Mouse (Mus musculus): ENCODE measurements around the gene Hapln1. TPM values are rescaled to one million over a fixed set of nuclear protein-coding genes. Genes with fewer than 3 reads are reported as not detected.

The Hapln1 gene
- polyA plus RNA-seq (2012; rRNA removed): 24.4 and 27.3 TPM in 2 replicates

- Histone ChIP-seq H3K4me1 (ENCODE audit: control insufficient read depth, insufficient read depth, low read length) (no peaks in the 10 kb centered on the region), H3K27ac (ENCODE audit: insufficient read depth, low read length) (no peak within 1 kb of the TSS), H3K4me3 (ENCODE audit: insufficient read depth, low read length) (peak within 1 kb of the TSS; percentile 60)
- TF ChIP-seq POLR2A (IDR thresholded peaks at IDR 0.05; ENCODE audit: extremely low read depth, insufficient read depth, low read length) (no peak), CTCF (IDR thresholded peaks at IDR 0.05; ENCODE audit: extremely low read depth, insufficient read depth, low read length) (peak; percentile 64)
These were observed at the start of gene Hapln1 for GRCm38 (mm10) chr13:89539205-89539886. Gene Hapln1 (plus strand): TSS chr13:89539796.

- no peaks in the 10 kb centered on the region for H3K4me1 ChIP-seq (ENCODE audit: control insufficient read depth, insufficient read depth, low read length)
- TF ChIP-seq CTCF (IDR thresholded peaks at IDR 0.05; ENCODE audit: extremely low read depth, insufficient read depth, low read length) (no peak), POLR2A (IDR thresholded peaks at IDR 0.05; ENCODE audit: extremely low read depth, insufficient read depth, low read length) (no peak)
- no peak overlapping the region for H3K27ac ChIP-seq (ENCODE audit: insufficient read depth, low read length)
- H3K4me3 ChIP-seq (ENCODE audit: insufficient read depth, low read length): no peak overlapping the region
These were observed 46.4 kb upstream of the Hapln1 start for GRCm38 (mm10) chr13:89493169-89493568.

- Histone ChIP-seq H3K4me3 (ENCODE audit: insufficient read depth, low read length) (no peak overlapping the region), H3K4me1 (ENCODE audit: control insufficient read depth, insufficient read depth, low read length) (no peaks in the 10 kb centered on the region), H3K27ac (ENCODE audit: insufficient read depth, low read length) (no peak overlapping the region)
- no peak for TF ChIP-seq POLR2A (IDR thresholded peaks at IDR 0.05; ENCODE audit: extremely low read depth, insufficient read depth, low read length)
- TF ChIP-seq CTCF (IDR thresholded peaks at IDR 0.05; ENCODE audit: extremely low read depth, insufficient read depth, low read length): no peak
These were observed 45.9 kb upstream of the Hapln1 start for GRCm38 (mm10) chr13:89493678-89494077.

GRCm38 (mm10) chr13:89496569-89496968 lies 43.0 kb upstream of the Hapln1 start:
- H3K4me3 ChIP-seq (ENCODE audit: insufficient read depth, low read length): no peak overlapping the region
- H3K4me1 ChIP-seq (ENCODE audit: control insufficient read depth, insufficient read depth, low read length): no peaks in the 10 kb centered on the region
- TF ChIP-seq POLR2A (IDR thresholded peaks at IDR 0.05; ENCODE audit: extremely low read depth, insufficient read depth, low read length) (no peak), CTCF (IDR thresholded peaks at IDR 0.05; ENCODE audit: extremely low read depth, insufficient read depth, low read length) (no peak)
- no peak overlapping the region for H3K27ac ChIP-seq (ENCODE audit: insufficient read depth, low read length)

GRCm38 (mm10) chr13:89499419-89499818 lies 40.2 kb upstream of the Hapln1 start:
- no peaks in the 10 kb centered on the region for H3K4me1 ChIP-seq (ENCODE audit: control insufficient read depth, insufficient read depth, low read length)
- TF ChIP-seq CTCF (IDR thresholded peaks at IDR 0.05; ENCODE audit: extremely low read depth, insufficient read depth, low read length): no peak
- no peak for TF ChIP-seq POLR2A (IDR thresholded peaks at IDR 0.05; ENCODE audit: extremely low read depth, insufficient read depth, low read length)
- H3K4me3 ChIP-seq (ENCODE audit: insufficient read depth, low read length): no peak overlapping the region
- H3K27ac ChIP-seq (ENCODE audit: insufficient read depth, low read length): no peak overlapping the region

GRCm38 (mm10) chr13:89521507-89521908 lies 18.1 kb upstream of the Hapln1 start:
- Histone ChIP-seq H3K4me1 (ENCODE audit: control insufficient read depth, insufficient read depth, low read length) (no peaks in the 10 kb centered on the region), H3K27ac (ENCODE audit: insufficient read depth, low read length) (no peak overlapping the region), H3K4me3 (ENCODE audit: insufficient read depth, low read length) (no peak overlapping the region)
- TF ChIP-seq POLR2A (IDR thresholded peaks at IDR 0.05; ENCODE audit: extremely low read depth, insufficient read depth, low read length) (no peak), CTCF (IDR thresholded peaks at IDR 0.05; ENCODE audit: extremely low read depth, insufficient read depth, low read length) (no peak)

- no peak overlapping the region for H3K4me3 ChIP-seq (ENCODE audit: insufficient read depth, low read length)
- TF ChIP-seq CTCF (IDR thresholded peaks at IDR 0.05; ENCODE audit: extremely low read depth, insufficient read depth, low read length) (no peak), POLR2A (IDR thresholded peaks at IDR 0.05; ENCODE audit: extremely low read depth, insufficient read depth, low read length) (no peak)
- no peak overlapping the region for H3K27ac ChIP-seq (ENCODE audit: insufficient read depth, low read length)
- no peaks in the 10 kb centered on the region for H3K4me1 ChIP-seq (ENCODE audit: control insufficient read depth, insufficient read depth, low read length)
These were observed 10.9 kb upstream of the Hapln1 start for GRCm38 (mm10) chr13:89528716-89529115.

- H3K27ac ChIP-seq (ENCODE audit: insufficient read depth, low read length): no peak overlapping the region
- H3K4me3 ChIP-seq (ENCODE audit: insufficient read depth, low read length): no peak overlapping the region
- H3K4me1 ChIP-seq (ENCODE audit: control insufficient read depth, insufficient read depth, low read length): no peaks in the 10 kb centered on the region
- no peak for TF ChIP-seq POLR2A (IDR thresholded peaks at IDR 0.05; ENCODE audit: extremely low read depth, insufficient read depth, low read length)
These were observed 9.2 kb upstream of the Hapln1 start for GRCm38 (mm10) chr13:89530386-89530785.

- TF ChIP-seq POLR2A (IDR thresholded peaks at IDR 0.05; ENCODE audit: extremely low read depth, insufficient read depth, low read length) (no peak), CTCF (IDR thresholded peaks at IDR 0.05; ENCODE audit: extremely low read depth, insufficient read depth, low read length) (no peak)
- Histone ChIP-seq H3K4me1 (ENCODE audit: control insufficient read depth, insufficient read depth, low read length) (no peaks in the 10 kb centered on the region), H3K4me3 (ENCODE audit: insufficient read depth, low read length) (peak overlapping the region; percentile 60; the same call in 1 of the 2 replicates), H3K27ac (ENCODE audit: insufficient read depth, low read length) (no peak overlapping the region)
These were observed 280 bp downstream of the Hapln1 start for GRCm38 (mm10) chr13:89539887-89540264.

GRCm38 (mm10) chr13:89540301-89540982 lies 846 bp downstream of the Hapln1 start:
- Histone ChIP-seq H3K27ac (ENCODE audit: insufficient read depth, low read length) (no peak overlapping the region), H3K4me3 (ENCODE audit: insufficient read depth, low read length) (no peak overlapping the region), H3K4me1 (ENCODE audit: control insufficient read depth, insufficient read depth, low read length) (no peaks in the 10 kb centered on the region)
- TF ChIP-seq POLR2A (IDR thresholded peaks at IDR 0.05; ENCODE audit: extremely low read depth, insufficient read depth, low read length) (no peak), CTCF (IDR thresholded peaks at IDR 0.05; ENCODE audit: extremely low read depth, insufficient read depth, low read length) (no peak)
